Mouse (Mus musculus) MEL (cell line): ENCODE results near the gene Atp1b3. TPM values are rescaled to one million over a fixed set of nuclear protein-coding genes. Genes with fewer than 3 reads are reported as not detected.

Experiments used
- polyA plus RNA-seq, 2 experiments: library from polyadenylated mRNA; stranded (reverse) in 1 of 2; unstranded in 1 of 2; fragments of >175 nt in 1 of 2; fragments of >200 nt in 1 of 2; gene quantifications; 2 replicates each; pipeline versions ENCODE4 v1.2.1 to v1.2.4; 2012; ENCODE audit warnings: low replicate concordance in 2 of 2, low read depth in 1 of 2; ENCODE audit not compliant: insufficient read length in 2 of 2, insufficient read depth in 1 of 2, missing spikeins in 1 of 2
- total RNA-seq: library from RNA; depleted of rRNA; stranded (reverse); fragments of 300-350 nt; gene quantifications from 2 replicates; pipeline ENCODE4 v1.2.3, GENCODE M21; 2012; rRNA removed

The Atp1b3 gene
- total and polyA plus RNA-seq, 3 experiments: 57.8 to 70.6 TPM; not detected in 1

Other genes with a start within 250 kb of the Atp1b3 start
- gene Gk5, start 245.1 kb downstream of the Atp1b3 start, total RNA-seq: 4.0 and 4.1 TPM in 2 replicates
- gene Gk5, start 245.1 kb downstream of the Atp1b3 start, polyA plus RNA-seq: 1 to 10 TPM in 1 of 2 experiments, not detected in 1; 6.2 TPM
- gene Tfdp2, start 168.2 kb downstream of the Atp1b3 start, total RNA-seq: 7.7 TPM in 2 replicates
- 10 to 100 TPM in 1 of 2 experiments, not detected in 1; 15.4 TPM for gene Tfdp2, start 168.2 kb downstream of the Atp1b3 start, polyA plus RNA-seq
- gene Rnf7, start 114.2 kb upstream of the Atp1b3 start, total RNA-seq: 138 and 157 TPM in 2 replicates
- gene Rnf7, start 114.2 kb upstream of the Atp1b3 start, polyA plus RNA-seq: 100 to 1,000 TPM in 1 of 2 experiments, not detected in 1; 105 TPM
- not detected in 2 replicates for gene Gm28729, start 160.8 kb upstream of the Atp1b3 start, total RNA-seq
- gene Gm28729, start 160.8 kb upstream of the Atp1b3 start, polyA plus RNA-seq: not detected